Mouse (Mus musculus) embryonic facial prominence, embryonic 11.5 days (tissue): ENCODE measurements around the gene Rab11a. TPM values are rescaled to one million over a fixed set of nuclear protein-coding genes. Genes with fewer than 3 reads are reported as not detected.

Experiments
- ATAC-seq: fragments of 200-750 bp; cut with Nextera tagmentation; replicated peaks from 2 replicates; pipeline ENCODE4 v1.8.0; 2017; ENCODE audit warnings: low read depth; ENCODE audit not compliant: insufficient number of reproducible peaks, low FRiP score, low TSS enrichment
- DNase-seq: peaks from one replicate; pipeline ENCODE4 v3.0.0-alpha.2; 2015; ENCODE audit warnings: low spot score
- H3K27ac ChIP-seq: fragments of 300-500 bp; sonication (generic); replicated peaks from 2 replicates; pipeline ENCODE4 v1.5.1; 2014; ENCODE audit warnings: mild to moderate bottlenecking, low read depth, low read length, control low read depth
- H3K27me3 ChIP-seq: fragments of 300-500 bp; sonication (generic); 2 replicates; pipeline ENCODE4 v1.6.1; 2014; ENCODE audit warnings: mild to moderate bottlenecking, low read length, moderate library complexity, mixed read lengths; ENCODE audit not compliant: control insufficient read depth, insufficient read depth
- H3K36me3 ChIP-seq: fragments of 300-500 bp; sonication (generic); replicated peaks from 2 replicates; pipeline ENCODE4 v1.6.1; 2014; ENCODE audit warnings: low read depth, mild to moderate bottlenecking, low read length, moderate library complexity, mixed read lengths; ENCODE audit not compliant: control insufficient read depth, insufficient read depth
- H3K4me1 ChIP-seq: fragments of 300-500 bp; sonication (generic); 2 replicates; pipeline ENCODE4 v1.6.1; 2014; ENCODE audit warnings: low read length, mixed read lengths; ENCODE audit not compliant: control insufficient read depth, insufficient read depth
- H3K4me2 ChIP-seq: fragments of 300-500 bp; sonication (generic); 2 replicates; pipeline ENCODE4 v1.6.1; 2014; ENCODE audit warnings: low read depth, mild to moderate bottlenecking, control low read depth, low read length, moderate library complexity
- H3K4me3 ChIP-seq: fragments of 300-500 bp; sonication (generic); 2 replicates; pipeline ENCODE4 v1.5.1; 2014; ENCODE audit warnings: low read depth, low read length, control low read depth
- H3K9ac ChIP-seq: fragments of 300-500 bp; sonication (generic); replicated peaks from 2 replicates; pipeline ENCODE4 v1.6.1; 2014; ENCODE audit warnings: mild to moderate bottlenecking, control low read depth, low read length
- H3K9me3 ChIP-seq: fragments of 300-500 bp; sonication (generic); replicated peaks from 2 replicates; pipeline ENCODE4 v1.6.1; 2016; ENCODE audit warnings: mild to moderate bottlenecking, low read length, inconsistent platforms, mixed read lengths; ENCODE audit not compliant: control insufficient read depth
- WGBS: fragments of 180-500 bp; shearing (Covaris S2); extraction: QIAGEN DNeasy Blood & Tissue Kit; methylation state at CpG from one replicate; pipeline ENCODE4 v1.1.7; 2014; 5-methylcytosine and 5-hydroxymethylcytosine counted together
- polyA plus RNA-seq: library from polyadenylated mRNA; unstranded; fragments of >200 nt; fragmentation: Nextera tagmentation; extraction: Ambion mirVana; gene quantifications from 2 replicates; pipeline ENCODE4 v1.2.1, GENCODE M21; 2014

Gene Rab11a
- polyA plus RNA-seq, 1 experiment from 2014 or later, result 286 TPM

- Histone ChIP-seq H3K36me3 (no peaks in the 10 kb centered on the region), H3K4me2 (no peak overlapping the region), H3K9ac (no peak overlapping the region), H3K27ac (no peak overlapping the region), H3K27me3 (no peaks in the 10 kb centered on the region), H3K9me3 (no peaks in the 10 kb centered on the region), H3K4me1 (no peaks in the 10 kb centered on the region), H3K4me3 (no peak overlapping the region)
- ATAC-seq, result no peak
- 57% methylated on average over 1 of the region's 1 CpGs for WGBS
- DNase-seq, result no peak
Observed at GRCm38 (mm10) chr9:64767796-64768195, 30.2 kb upstream of the Rab11a start.

- no peaks in the 10 kb centered on the region for H3K9me3 ChIP-seq
- H3K9ac ChIP-seq, result no peak overlapping the region
- H3K36me3 ChIP-seq, result no peaks in the 10 kb centered on the region
- H3K27ac ChIP-seq, result no peak overlapping the region
- no peak overlapping the region for H3K4me2 ChIP-seq
- no peaks in the 10 kb centered on the region for H3K4me1 ChIP-seq
- DNase-seq (no peak), ATAC-seq (no peak)
- H3K4me3 ChIP-seq, result no peak overlapping the region
- H3K27me3 ChIP-seq, result no peaks in the 10 kb centered on the region
- whole genome bisulfite sequencing, result 76% methylated on average over 3 of the region's 3 CpGs
Observed at GRCm38 (mm10) chr9:64766136-64766535, 28.6 kb upstream of the Rab11a start.

- no peak overlapping the region for H3K4me2 ChIP-seq
- no peak overlapping the region for H3K27ac ChIP-seq
- no peaks in the 10 kb centered on the region for H3K36me3 ChIP-seq
- H3K4me3 ChIP-seq, result no peak overlapping the region
- no peak overlapping the region for H3K9ac ChIP-seq
- no peaks in the 10 kb centered on the region for H3K27me3 ChIP-seq
- DNase-seq (no peak), ATAC-seq (no peak)
- no peaks in the 10 kb centered on the region for H3K4me1 ChIP-seq
- 82% methylated on average over 2 of the region's 2 CpGs for WGBS
- H3K9me3 ChIP-seq, result no peaks in the 10 kb centered on the region
Observed at GRCm38 (mm10) chr9:64764824-64765223, 27.3 kb upstream of the Rab11a start.

- Histone ChIP-seq H3K9ac (no peak overlapping the region), H3K27ac (no peak overlapping the region), H3K36me3 (no peaks in the 10 kb centered on the region), H3K4me3 (no peak overlapping the region), H3K27me3 (no peaks in the 10 kb centered on the region), H3K4me1 (no peaks in the 10 kb centered on the region), H3K9me3 (no peaks in the 10 kb centered on the region), H3K4me2 (no peak overlapping the region)
- DNase-seq (no peak), ATAC-seq (no peak)
- 77% methylated on average over 14 of the region's 14 CpGs for WGBS
Observed at GRCm38 (mm10) chr9:64758052-64758451, 20.5 kb upstream of the Rab11a start.

- H3K27me3 ChIP-seq, result no peaks in the 10 kb centered on the region
- H3K4me2 ChIP-seq, result no peak overlapping the region
- no peak overlapping the region for H3K9ac ChIP-seq
- no peaks in the 10 kb centered on the region for H3K36me3 ChIP-seq
- WGBS, result 91% methylated on average over 5 of the region's 5 CpGs
- H3K4me1 ChIP-seq, result no peaks in the 10 kb centered on the region
- no peaks in the 10 kb centered on the region for H3K9me3 ChIP-seq
- no peak overlapping the region for H3K4me3 ChIP-seq
- DNase-seq (no peak), ATAC-seq (no peak)
- no peak overlapping the region for H3K27ac ChIP-seq
Observed at GRCm38 (mm10) chr9:64752575-64752974, 15.0 kb upstream of the Rab11a start.

GRCm38 (mm10) chr9:64749314-64749713 is 11.8 kb upstream of the Rab11a start:
- H3K9ac ChIP-seq, result no peak overlapping the region
- H3K4me3 ChIP-seq, result no peak overlapping the region
- no peaks in the 10 kb centered on the region for H3K36me3 ChIP-seq
- H3K4me2 ChIP-seq, result no peak overlapping the region
- H3K27ac ChIP-seq, result no peak overlapping the region
- no peaks in the 10 kb centered on the region for H3K27me3 ChIP-seq
- ATAC-seq, result no peak
- no peak for DNase-seq
- 84% methylated on average over 6 of the region's 6 CpGs for WGBS
- no peaks in the 10 kb centered on the region for H3K4me1 ChIP-seq
- H3K9me3 ChIP-seq, result no peaks in the 10 kb centered on the region

GRCm38 (mm10) chr9:64747735-64748134 is 10.2 kb upstream of the Rab11a start:
- DNase-seq, result no peak
- WGBS, result 74% methylated on average over 4 of the region's 4 CpGs
- ATAC-seq, result no peak
- Histone ChIP-seq H3K27me3 (no peaks in the 10 kb centered on the region), H3K4me1 (no peaks in the 10 kb centered on the region), H3K9me3 (no peaks in the 10 kb centered on the region), H3K4me2 (no peak overlapping the region), H3K9ac (no peak overlapping the region), H3K27ac (no peak overlapping the region), H3K4me3 (no peak overlapping the region), H3K36me3 (no peaks in the 10 kb centered on the region)

GRCm38 (mm10) chr9:64742453-64742852 is 4.9 kb upstream of the Rab11a start:
- Histone ChIP-seq H3K27ac (no peak overlapping the region), H3K4me1 (no peaks in the 10 kb centered on the region), H3K9me3 (no peaks in the 10 kb centered on the region), H3K36me3 (no peaks in the 10 kb centered on the region), H3K4me2 (no peak overlapping the region), H3K9ac (no peak overlapping the region), H3K4me3 (no peak overlapping the region), H3K27me3 (no peaks in the 10 kb centered on the region)
- 62% methylated on average over 1 of the region's 1 CpGs for WGBS
- no peak for ATAC-seq
- no peak for DNase-seq
